In genomic region chr17:28609543-28609942, GRCm38 (mm10) we compare ENCODE assay signal across 26 mouse cellular contexts. TPM values are rescaled to one million over a fixed set of nuclear protein-coding genes. Genes with fewer than 3 reads are reported as not detected.
DNase-seq lines count a peak whose midpoint lies in the region; ATAC-seq and TF ChIP-seq lines count a peak whose summit lies in the region.
"Had no signal": no experiment of that assay in that cellular context is flagged by ENCODE, and none has a peak within 500 bp of the region (broad histone marks: within the 10 kb centered on the region; RNA-seq: fewer than 3 reads in every experiment).

No protein-coding gene starts in this region.

- 0 out of 2 replicates have a peak, but pooled peaks have one; percentile 11 for TF ChIP-seq CTCF in kidney, adult 2 months (conservative IDR thresholded peaks at IDR 0.05; ENCODE audit: insufficient read depth, insufficient read length, low read depth, low read length)
- TF ChIP-seq CTCF in liver, adult 2 months (IDR thresholded peaks at IDR 0.05; ENCODE audit: low read depth, low read length): no peak
- TF ChIP-seq CTCF in lung, adult 2 months (IDR thresholded peaks at IDR 0.05; ENCODE audit: insufficient read depth, low read length): no peak

- no peaks in the 10 kb centered on the region; the same call in 1 of the 2 replicates for H3K4me1 ChIP-seq in kidney, adult 2 months (ENCODE audit: control insufficient read depth, insufficient read depth, low read length)
- H3K4me1 ChIP-seq in liver, adult 2 months (ENCODE audit: control insufficient read depth, insufficient read depth, low read length): no peaks in the 10 kb centered on the region; the same call in 1 of the 2 replicates
- peaks cover 2% of the 10 kb centered on the region for H3K4me1 ChIP-seq in liver, embryonic 11.5 days (replicated peaks; ENCODE audit: control insufficient read depth, insufficient read depth, low read length)
- peaks cover 3% of the 10 kb centered on the region; the same call in 1 of the 2 replicates for H3K4me1 ChIP-seq in lung, adult 2 months (ENCODE audit: control insufficient read depth, insufficient read depth, low read length)
- H3K4me1 ChIP-seq: embryonic facial prominence, embryonic 13.5 days; forebrain, embryonic 12.5 days; heart, embryonic 15.5 days; hindbrain, embryonic 13.5 days had no signal

- no peaks in the 10 kb centered on the region for H3K9me3 ChIP-seq in liver, embryonic 11.5 days (ENCODE audit: control insufficient read depth, low read length)
- H3K9me3 ChIP-seq: embryonic facial prominence, embryonic 13.5 days; forebrain, embryonic 12.5 days; heart, embryonic 15.5 days; hindbrain, embryonic 13.5 days had no signal

- H3K27ac ChIP-seq in kidney, adult 2 months (ENCODE audit: insufficient read depth, low read depth, low read length): no peak overlapping the region
- H3K27ac ChIP-seq in liver, adult 2 months (replicated peaks; ENCODE audit: insufficient read depth, low read depth, low read length): no peak overlapping the region
- H3K27ac ChIP-seq in liver, embryonic 11.5 days (ENCODE audit: low read depth, low read length): no peak overlapping the region
- H3K27ac ChIP-seq: embryonic facial prominence, embryonic 13.5 days; forebrain, embryonic 12.5 days; heart, adult 2 months; heart, embryonic 15.5 days; hindbrain, embryonic 13.5 days; hindbrain, postnatal 0 days had no signal

- no peak overlapping the region for H3K4me2 ChIP-seq in liver, embryonic 11.5 days
- H3K4me2 ChIP-seq: embryonic facial prominence, embryonic 13.5 days; forebrain, embryonic 12.5 days; heart, embryonic 11.5 days; heart, embryonic 15.5 days; hindbrain, embryonic 13.5 days had no signal

- H3K9ac ChIP-seq in liver, adult 2 months (ENCODE audit: low read depth, low read length): no peak overlapping the region
- H3K9ac ChIP-seq in liver, embryonic 11.5 days (ENCODE audit: low read depth, low read length): no peak overlapping the region
- H3K9ac ChIP-seq: embryonic facial prominence, embryonic 13.5 days; forebrain, embryonic 12.5 days; heart, embryonic 15.5 days; hindbrain, embryonic 13.5 days had no signal

- peak; percentile 37 for DNase-seq in kidney, adult 2 months
- DNase-seq in kidney, postnatal 14 days: no peak
- DNase-seq in liver, adult 2 months (ENCODE audit: extremely low read depth, low read depth, low spot score): peak; percentile 25
- no peak for DNase-seq in liver, embryonic 11.5 days (ENCODE audit: low spot score)
- peak; percentile 26 for DNase-seq in CD4-positive helper T cell, adult 2 months (ENCODE audit: low read depth, low spot score)
- DNase-seq in frontal cortex, postnatal 25 days (ENCODE audit: low spot score in 2 of 2): no peak
- DNase-seq in lung, adult 2 months: no peak
- DNase-seq: adrenal gland, adult 8-10 months; B cell, adult 2 months; cerebellum, adult 11-12 months; cerebellum, adult 9-10 months; cerebellum, postnatal 25 days; gastrocnemius, postnatal 14 days; heart, adult 2 months; heart, postnatal 14 days had no signal

- WGBS in kidney, adult 2 months: 57% methylated on average over 3 of the region's 3 CpGs
- WGBS in liver, adult 2 months: 41% methylated on average over 3 of the region's 3 CpGs
- WGBS in liver, embryonic 11.5 days: 54% methylated on average over 3 of the region's 3 CpGs
- 76% methylated on average over 3 of the region's 3 CpGs for WGBS in lung, adult 2 months

- H3K27me3 ChIP-seq in kidney, adult 2 months (replicated peaks; ENCODE audit: control insufficient read depth, insufficient read depth, low read length): no peaks in the 10 kb centered on the region
- no peaks in the 10 kb centered on the region for H3K27me3 ChIP-seq in liver, adult 2 months (ENCODE audit: control insufficient read depth, insufficient read depth, low read length)
- no peaks in the 10 kb centered on the region for H3K27me3 ChIP-seq in liver, embryonic 11.5 days (replicated peaks; ENCODE audit: control insufficient read depth, insufficient read depth, low read length)
- H3K27me3 ChIP-seq: embryonic facial prominence, embryonic 13.5 days; forebrain, embryonic 12.5 days; heart, embryonic 15.5 days; hindbrain, embryonic 13.5 days had no signal

- H3K4me3 ChIP-seq in kidney, adult 2 months (ENCODE audit: insufficient read depth, low read depth, low read length): no peak overlapping the region
- H3K4me3 ChIP-seq in liver, adult 2 months (ENCODE audit: insufficient read depth, low read depth, low read length): no peak overlapping the region
- H3K4me3 ChIP-seq in liver, embryonic 11.5 days (ENCODE audit: low read depth, low read length): no peak overlapping the region
- H3K4me3 ChIP-seq in lung, adult 2 months (replicated peaks; ENCODE audit: extremely low read depth, low read depth, low read length): no peak overlapping the region
- H3K4me3 ChIP-seq: embryonic facial prominence, embryonic 13.5 days; forebrain, embryonic 12.5 days; heart, adult 2 months; heart, embryonic 15.5 days; hindbrain, embryonic 13.5 days had no signal

- no peak for ATAC-seq in liver, embryonic 11.5 days (replicated peaks; ENCODE audit: low FRiP score)
- ATAC-seq: forebrain, embryonic 16.5 days; hindbrain, postnatal 0 days had no signal

- TF ChIP-seq POLR2A in kidney, adult 2 months (IDR thresholded peaks at IDR 0.05; ENCODE audit: low read depth, low read length): no peak
- TF ChIP-seq POLR2A in liver, adult 2 months (IDR thresholded peaks at IDR 0.05; ENCODE audit: extremely low read depth, insufficient read depth, low read length): no peak
- no peak for TF ChIP-seq POLR2A in lung, adult 2 months (IDR thresholded peaks at IDR 0.05; ENCODE audit: borderline replicate concordance, extremely low read depth, low read depth, low read length)

- H3K79me2 ChIP-seq in liver, adult 2 months (ENCODE audit: control insufficient read depth, insufficient read depth, low read length): peaks cover 6% of the 10 kb centered on the region; the same call in 1 of the 2 replicates

- H3K36me3 ChIP-seq in kidney, adult 2 months (ENCODE audit: control insufficient read depth, insufficient read depth, low read length): peaks cover 1% of the 10 kb centered on the region
- peaks cover 24% of the 10 kb centered on the region for H3K36me3 ChIP-seq in liver, adult 2 months (ENCODE audit: control insufficient read depth, insufficient read depth, low read length)
- peaks cover 17% of the 10 kb centered on the region for H3K36me3 ChIP-seq in liver, embryonic 11.5 days (ENCODE audit: control insufficient read depth, insufficient read depth, low read length)

RNA-seq across cellular contexts. Expression of gene Srpk1, which starts 13.0 kb away (rescaled TPM):
- 21.5 and 21.6 TPM in 2 replicates for polyA plus RNA-seq in kidney, adult 2 months (2012; rRNA removed)
- total RNA-seq in liver, adult 2 months (2014; rRNA removed): 12.9 and 13.7 TPM in 2 replicates
- polyA plus RNA-seq in liver, adult 2 months (2012; rRNA removed): 6.1 and 10.8 TPM in 2 replicates
- polyA plus RNA-seq in liver, embryonic 11.5 days (2014; fragmentation: Nextera tagmentation; extraction: Ambion mirVana): 92.7 and 99.8 TPM in 2 replicates
- polyA plus RNA-seq in lung, adult 2 months (2012; rRNA removed): 14.0 and 24.0 TPM in 2 replicates

RNA-seq across cellular contexts. Expression of gene Lhfpl5, which starts 34.1 kb away (rescaled TPM):
- polyA plus RNA-seq in kidney, adult 2 months (2012; rRNA removed): 0.19 and 0.41 TPM in 2 replicates
- total RNA-seq in liver, adult 2 months (2014; rRNA removed): not detected in 2 replicates
- polyA plus RNA-seq in liver, adult 2 months (2012; rRNA removed): not detected in 2 replicates
- 0.27 and 0.33 TPM in 2 replicates for polyA plus RNA-seq in liver, embryonic 11.5 days (2014; fragmentation: Nextera tagmentation; extraction: Ambion mirVana)
- polyA plus RNA-seq in lung, adult 2 months (2012; rRNA removed): not detected in 2 replicates
- total RNA-seq: gastrocnemius, adult 18-20 months; gastrocnemius, postnatal 14 days; heart, adult 2 months; heart, postnatal 14 days; hematopoietic stem cell, adult 5-6 weeks had no signal
- polyA plus RNA-seq: gonadal fat pad, adult 2 months; heart, embryonic 11.5 days had no signal

RNA-seq across cellular contexts. Expression of gene Clps, which starts 49.0 kb away (rescaled TPM):
- 0.35 and 2.0 TPM in 2 replicates for polyA plus RNA-seq in kidney, adult 2 months (2012; rRNA removed)
- 9.5 and 70.1 TPM in 2 replicates for total RNA-seq in liver, adult 2 months (2014; rRNA removed)
- 1.4 and 2.1 TPM in 2 replicates for polyA plus RNA-seq in liver, adult 2 months (2012; rRNA removed)
- polyA plus RNA-seq in liver, embryonic 11.5 days (2014; fragmentation: Nextera tagmentation; extraction: Ambion mirVana): 3.5 and 3.7 TPM in 2 replicates
- polyA plus RNA-seq in lung, adult 2 months (2012; rRNA removed): 1.8 and 16.1 TPM in 2 replicates
- total RNA-seq: adrenal gland, adult 8-10 months; gastrocnemius, adult 18-20 months; gastrocnemius, postnatal 14 days; heart, adult 2 months; heart, postnatal 14 days; hematopoietic stem cell, adult 5-6 weeks; hindbrain, postnatal 0 days had no signal
- polyA plus RNA-seq: brain, embryonic 14.5 days; embryonic facial prominence, embryonic 13.5 days; forebrain, embryonic 12.5 days; forebrain, embryonic 16.5 days; heart, embryonic 11.5 days; hindbrain, embryonic 13.5 days; hindbrain, postnatal 0 days had no signal

Comparison
In these comparisons a context has a peak if more than half of its experiments do, and no peak if none do; other contexts are left out.
1. DNase-seq: peak in kidney, adult 2 months (single experiment), liver, adult 2 months (single experiment) and CD4-positive helper T cell, adult 2 months (single experiment); none in kidney, postnatal 14 days (single experiment), liver, embryonic 11.5 days (single experiment), frontal cortex, postnatal 25 days (0 of 2) and lung, adult 2 months (single experiment).